Mouse (Mus musculus) heart, embryonic 10.5 days (tissue): Measurements from ENCODE around the gene Alg9. TPM values are rescaled to one million over a fixed set of nuclear protein-coding genes. Genes with fewer than 3 reads are reported as not detected.

Experiments
- DNase-seq: peaks from one replicate; pipeline ENCODE4 v3.0.0-alpha.2; 2017; ENCODE audit warnings: low spot score
- H3K27ac ChIP-seq: fragments of 300-500 bp; sonication (generic); 2 replicates; pipeline ENCODE4 v1.5.1; 2016; ENCODE audit warnings: mild to moderate bottlenecking
- H3K27me3 ChIP-seq: fragments of 300-500 bp; sonication (generic); 2 replicates; pipeline ENCODE4 v1.6.1; 2016; ENCODE audit warnings: mild to moderate bottlenecking; ENCODE audit not compliant: poor library complexity, insufficient read depth, severe bottlenecking
- H3K36me3 ChIP-seq: fragments of 300-500 bp; sonication (generic); 2 replicates; pipeline ENCODE4 v1.6.1; 2016; ENCODE audit warnings: mild to moderate bottlenecking, moderate library complexity
- H3K4me1 ChIP-seq: fragments of 300-500 bp; sonication (generic); 2 replicates; pipeline ENCODE4 v1.6.1; 2016; ENCODE audit warnings: mild to moderate bottlenecking
- H3K4me3 ChIP-seq: fragments of 300-500 bp; sonication (generic); 2 replicates; pipeline ENCODE4 v1.5.1; 2016; ENCODE audit warnings: mild to moderate bottlenecking, moderate library complexity
- H3K9me3 ChIP-seq: fragments of 300-500 bp; sonication (generic); 2 replicates; pipeline ENCODE4 v1.6.1; 2016; ENCODE audit warnings: mild to moderate bottlenecking, moderate library complexity
- WGBS: fragments of 180-500 bp; shearing (Covaris S2); methylation state at CpG from one replicate; pipeline ENCODE4 v1.1.7; 2016; 5-methylcytosine and 5-hydroxymethylcytosine counted together
- polyA plus RNA-seq: library from polyadenylated mRNA; unstranded; fragments of >200 nt; fragmentation: Nextera tagmentation; extraction: Ambion mirVana; gene quantifications from 2 replicates; pipeline ENCODE4 v1.2.1, GENCODE M21; 2016

Gene Alg9
- polyA plus RNA-seq: 44.0 and 47.2 TPM in 2 replicates

GRCm38 (mm10) chr9:50774991-50775612, at the start of gene Alg9, which contains the start of gene 1110032A03Rik:
Alg9 (plus strand) TSS chr9:50775019.
1110032A03Rik (minus strand) TSS chr9:50775520.
- Histone ChIP-seq H3K27ac (peak within 1 kb of the TSS; percentile 97), H3K4me1 (peaks cover 19% of the 10 kb centered on the region), H3K36me3 (peaks cover 36% of the 10 kb centered on the region), H3K9me3 (no peaks in the 10 kb centered on the region), H3K4me3 (peak within 1 kb of the TSS; percentile 85), H3K27me3 (no peaks in the 10 kb centered on the region)
- WGBS: under 1% methylated on average over 51 of the region's 51 CpGs
- DNase-seq: peak; percentile 86

- WGBS: 49% methylated on average over 8 of the region's 8 CpGs
- no peaks in the 10 kb centered on the region for H3K27me3 ChIP-seq
Observed at GRCm38 (mm10) chr9:50725921-50726590, 48.8 kb upstream of the Alg9 start.

GRCm38 (mm10) chr9:50727171-50727924, 47.5 kb upstream of the Alg9 start:
- Histone ChIP-seq H3K27ac (peak overlapping the region; percentile 89), H3K4me1 (peaks cover 59% of the 10 kb centered on the region), H3K36me3 (no peaks in the 10 kb centered on the region), H3K9me3 (no peaks in the 10 kb centered on the region), H3K4me3 (peak overlapping the region; percentile 75), H3K27me3 (no peaks in the 10 kb centered on the region)
- no peak for DNase-seq
- 6% methylated on average over 30 of the region's 30 CpGs for WGBS

More at GRCm38 (mm10) chr9:50725921-50726590, 48.8 kb upstream of the Alg9 start:
- Histone ChIP-seq H3K4me1 (peaks cover 62% of the 10 kb centered on the region), H3K36me3 (no peaks in the 10 kb centered on the region), H3K9me3 (no peaks in the 10 kb centered on the region), H3K27ac (peak overlapping the region; percentile 89), H3K4me3 (peak overlapping the region; percentile 0; the same call in 1 of the 2 replicates)
- no peak for DNase-seq

- no peaks in the 10 kb centered on the region for H3K36me3 ChIP-seq
- H3K27me3 ChIP-seq: no peaks in the 10 kb centered on the region
- peak overlapping the region; percentile 89 for H3K27ac ChIP-seq
- no peaks in the 10 kb centered on the region for H3K9me3 ChIP-seq
- peaks cover 61% of the 10 kb centered on the region for H3K4me1 ChIP-seq
- WGBS: under 1% methylated on average over 45 of the region's 45 CpGs
- peak; percentile 91 for DNase-seq
- peak overlapping the region; percentile 75 for H3K4me3 ChIP-seq
Observed at GRCm38 (mm10) chr9:50727925-50728651, 46.7 kb upstream of the Alg9 start.

GRCm38 (mm10) chr9:50729600-50729999, 45.2 kb upstream of the Alg9 start:
- Histone ChIP-seq H3K4me3 (no peak overlapping the region), H3K27me3 (no peaks in the 10 kb centered on the region), H3K36me3 (no peaks in the 10 kb centered on the region), H3K27ac (no peak overlapping the region), H3K4me1 (peaks cover 51% of the 10 kb centered on the region), H3K9me3 (no peaks in the 10 kb centered on the region)
- WGBS: 35% methylated on average over 4 of the region's 4 CpGs
- no peak for DNase-seq

GRCm38 (mm10) chr9:50732560-50732959, 42.3 kb upstream of the Alg9 start:
- no peaks in the 10 kb centered on the region for H3K27me3 ChIP-seq
- WGBS: 36% methylated on average over 4 of the region's 4 CpGs
- DNase-seq: no peak
- H3K36me3 ChIP-seq: no peaks in the 10 kb centered on the region
- H3K4me3 ChIP-seq: no peak overlapping the region
- H3K27ac ChIP-seq: no peak overlapping the region
- H3K9me3 ChIP-seq: no peaks in the 10 kb centered on the region
- peaks cover 27% of the 10 kb centered on the region for H3K4me1 ChIP-seq

- H3K4me1 ChIP-seq: peaks cover 24% of the 10 kb centered on the region
- H3K27ac ChIP-seq: no peak overlapping the region
- WGBS: 10% methylated on average over 9 of the region's 9 CpGs
- no peak for DNase-seq
- no peaks in the 10 kb centered on the region for H3K27me3 ChIP-seq
- H3K9me3 ChIP-seq: no peaks in the 10 kb centered on the region
- H3K4me3 ChIP-seq: no peak overlapping the region
- no peaks in the 10 kb centered on the region for H3K36me3 ChIP-seq
Observed at GRCm38 (mm10) chr9:50734989-50735388, 39.8 kb upstream of the Alg9 start.

- 0 out of 2 replicates have a peak, but pooled peaks cover 3% of the 10 kb centered on the region for H3K36me3 ChIP-seq
- H3K4me1 ChIP-seq: peaks cover 17% of the 10 kb centered on the region
- 11% methylated on average over 36 of the region's 36 CpGs for WGBS
- no peaks in the 10 kb centered on the region for H3K27me3 ChIP-seq
- peak within 1 kb of the TSS; percentile 72; the same call in 1 of the 2 replicates for H3K27ac ChIP-seq
- H3K4me3 ChIP-seq: peak within 1 kb of the TSS; percentile 57
- H3K9me3 ChIP-seq: no peaks in the 10 kb centered on the region
- DNase-seq: peak; percentile 99
Observed at GRCm38 (mm10) chr9:50738914-50739870, 35.6 kb upstream of the Alg9 start, which contains the start of gene Dixdc1. Dixdc1 (minus strand) TSS chr9:50739517.

GRCm38 (mm10) chr9:50740867-50741784, 33.7 kb upstream of the Alg9 start:
- WGBS: 78% methylated on average over 14 of the region's 14 CpGs
- no peak for DNase-seq
- no peaks in the 10 kb centered on the region for H3K27me3 ChIP-seq
- H3K36me3 ChIP-seq: 0 out of 2 replicates have a peak, but pooled peaks cover 3% of the 10 kb centered on the region
- no peaks in the 10 kb centered on the region for H3K9me3 ChIP-seq
- H3K27ac ChIP-seq: no peak overlapping the region
- H3K4me3 ChIP-seq: no peak overlapping the region
- H3K4me1 ChIP-seq: peaks cover 19% of the 10 kb centered on the region

- Histone ChIP-seq H3K36me3 (0 out of 2 replicates have a peak, but pooled peaks cover 3% of the 10 kb centered on the region), H3K9me3 (no peaks in the 10 kb centered on the region), H3K27ac (no peak overlapping the region), H3K27me3 (no peaks in the 10 kb centered on the region), H3K4me3 (no peak overlapping the region), H3K4me1 (peaks cover 27% of the 10 kb centered on the region)
- no peak for DNase-seq
- 82% methylated on average over 3 of the region's 3 CpGs for WGBS
Observed at GRCm38 (mm10) chr9:50742261-50742660, 32.6 kb upstream of the Alg9 start.

- 64% methylated on average over 2 of the region's 2 CpGs for WGBS
- no peak for DNase-seq
- Histone ChIP-seq H3K27ac (no peak overlapping the region), H3K9me3 (no peaks in the 10 kb centered on the region), H3K36me3 (0 out of 2 replicates have a peak, but pooled peaks cover 3% of the 10 kb centered on the region), H3K4me3 (no peak overlapping the region), H3K27me3 (no peaks in the 10 kb centered on the region), H3K4me1 (peaks cover 28% of the 10 kb centered on the region)
Observed at GRCm38 (mm10) chr9:50742744-50743143, 32.1 kb upstream of the Alg9 start.
